In genomic region chr10:95894036-95894855, GRCm38 (mm10) we compare ENCODE assay signal across 7 mouse cellular contexts. TPM values are rescaled to one million over a fixed set of nuclear protein-coding genes. Genes with fewer than 3 reads are reported as not detected.
DNase-seq lines count a peak whose midpoint lies in the region; ATAC-seq and TF ChIP-seq lines count a peak whose summit lies in the region.

No protein-coding gene starts in this region.

- H3K4me2 ChIP-seq in lung, embryonic 14.5 days = peak overlapping the region; percentile 71
- peak overlapping the region; percentile 22 for H3K4me2 ChIP-seq in embryonic facial prominence, embryonic 11.5 days (ENCODE audit: low read depth, low read length)
- peak overlapping the region; percentile 74 for H3K4me2 ChIP-seq in liver, embryonic 11.5 days

- peak overlapping the region; percentile 48 for H3K9ac ChIP-seq in lung, embryonic 14.5 days
- H3K9ac ChIP-seq in embryonic facial prominence, embryonic 11.5 days (replicated peaks; ENCODE audit: low read length) = peak overlapping the region; percentile 30
- no peak overlapping the region for H3K9ac ChIP-seq in liver, embryonic 11.5 days (ENCODE audit: low read depth, low read length)

- WGBS in lung, embryonic 14.5 days = 20% methylated on average over 17 of the region's 17 CpGs
- 36% methylated on average over 17 of the region's 17 CpGs for WGBS in embryonic facial prominence, embryonic 11.5 days
- WGBS in liver, embryonic 11.5 days = 23% methylated on average over 17 of the region's 17 CpGs
- WGBS in small intestine, adult 2 months = 23% methylated on average over 17 of the region's 17 CpGs

- no peaks in the 10 kb centered on the region for H3K9me3 ChIP-seq in lung, embryonic 14.5 days (ENCODE audit: low read depth, low read length)
- H3K9me3 ChIP-seq in embryonic facial prominence, embryonic 11.5 days (replicated peaks; ENCODE audit: control insufficient read depth, low read length) = no peaks in the 10 kb centered on the region
- H3K9me3 ChIP-seq in liver, embryonic 11.5 days (ENCODE audit: control insufficient read depth, low read length) = no peaks in the 10 kb centered on the region

- peak; percentile 39; the same call in 1 of the 2 replicates for ATAC-seq in lung, embryonic 14.5 days (ENCODE audit: insufficient read depth)
- ATAC-seq in embryonic facial prominence, embryonic 11.5 days (replicated peaks; ENCODE audit: insufficient number of reproducible peaks, low FRiP score, low TSS enrichment, low read depth) = no peak
- ATAC-seq in liver, embryonic 11.5 days (replicated peaks; ENCODE audit: low FRiP score) = no peak

- H3K4me1 ChIP-seq in lung, embryonic 14.5 days (ENCODE audit: insufficient read depth) = no peaks in the 10 kb centered on the region
- H3K4me1 ChIP-seq in embryonic facial prominence, embryonic 11.5 days (ENCODE audit: control insufficient read depth, insufficient read depth, low read length) = no peaks in the 10 kb centered on the region
- 0 out of 2 replicates have a peak, but pooled peaks cover 3% of the 10 kb centered on the region for H3K4me1 ChIP-seq in liver, embryonic 11.5 days (replicated peaks; ENCODE audit: control insufficient read depth, insufficient read depth, low read length)
- H3K4me1 ChIP-seq in small intestine, adult 2 months (ENCODE audit: control insufficient read depth, insufficient read depth, insufficient read length, low read length) = peaks cover 3% of the 10 kb centered on the region; the same call in 1 of the 2 replicates

- intact Hi-C loops in heart, postnatal 36 days (cut with DNase I) = loop anchor here (1.0 to 10.0 kb wide), 5 partner anchors 29 to 899 kb away; no protein-coding TSS in a partner anchor

- DNase-seq in lung, embryonic 14.5 days = peak; percentile 25
- DNase-seq in lung, postnatal 4 days = no peak
- peak; percentile 8 for DNase-seq in embryonic facial prominence, embryonic 11.5 days (ENCODE audit: low spot score)
- DNase-seq in heart, postnatal 36 days = peak; percentile 21 to 63
- DNase-seq in liver, embryonic 11.5 days (ENCODE audit: low spot score) = no peak
- DNase-seq in ovary, postnatal 10 days (ENCODE audit: low spot score) = no peak

- H3K27ac ChIP-seq in lung, embryonic 14.5 days (ENCODE audit: low read depth) = no peak overlapping the region
- no peak overlapping the region for H3K27ac ChIP-seq in embryonic facial prominence, embryonic 11.5 days (replicated peaks; ENCODE audit: low read depth, low read length)
- no peak overlapping the region for H3K27ac ChIP-seq in liver, embryonic 11.5 days (ENCODE audit: low read depth, low read length)
- no peak overlapping the region for H3K27ac ChIP-seq in small intestine, adult 2 months (ENCODE audit: insufficient read depth, low read depth, low read length)

- no peaks in the 10 kb centered on the region for H3K36me3 ChIP-seq in lung, embryonic 14.5 days (ENCODE audit: insufficient read depth)
- no peaks in the 10 kb centered on the region for H3K36me3 ChIP-seq in embryonic facial prominence, embryonic 11.5 days (replicated peaks; ENCODE audit: control insufficient read depth, insufficient read depth, low read depth, low read length)
- no peaks in the 10 kb centered on the region for H3K36me3 ChIP-seq in liver, embryonic 11.5 days (ENCODE audit: control insufficient read depth, insufficient read depth, low read length)
- H3K36me3 ChIP-seq in small intestine, adult 2 months (ENCODE audit: control insufficient read depth, insufficient read depth, low read length) = no peaks in the 10 kb centered on the region

- H3K4me3 ChIP-seq in lung, embryonic 14.5 days (ENCODE audit: low read depth, low read length) = peak overlapping the region; percentile 30
- H3K4me3 ChIP-seq in embryonic facial prominence, embryonic 11.5 days (ENCODE audit: low read depth, low read length) = 0 out of 2 replicates have a peak overlapping the region, but pooled peaks have one; percentile 8
- peak overlapping the region; percentile 40 for H3K4me3 ChIP-seq in liver, embryonic 11.5 days (ENCODE audit: low read depth, low read length)
- H3K4me3 ChIP-seq in small intestine, adult 2 months (ENCODE audit: low read depth, low read length) = peak overlapping the region; percentile 49

- TF ChIP-seq CTCF in lung, embryonic 14.5 days (IDR thresholded peaks at IDR 0.05; ENCODE audit: low read depth) = no peak
- no peak for TF ChIP-seq CTCF in small intestine, adult 2 months (IDR thresholded peaks at IDR 0.05; ENCODE audit: extremely low read depth, insufficient read length, insufficient replicate concordance, low read depth, low read length)

- TF ChIP-seq POLR2A in small intestine, adult 2 months (IDR thresholded peaks at IDR 0.05; ENCODE audit: low read depth, low read length) = no peak

- H3K27me3 ChIP-seq in lung, embryonic 14.5 days (ENCODE audit: insufficient read depth, low read length) = no peaks in the 10 kb centered on the region
- H3K27me3 ChIP-seq in embryonic facial prominence, embryonic 11.5 days (ENCODE audit: control insufficient read depth, insufficient read depth, low read length) = no peaks in the 10 kb centered on the region
- no peaks in the 10 kb centered on the region for H3K27me3 ChIP-seq in liver, embryonic 11.5 days (replicated peaks; ENCODE audit: control insufficient read depth, insufficient read depth, low read length)
- no peaks in the 10 kb centered on the region for H3K27me3 ChIP-seq in small intestine, adult 2 months (ENCODE audit: control insufficient read depth, insufficient read depth, low read length)

RNA-seq across cellular contexts. Expression of gene Eea1, which starts 46.2 kb away (rescaled TPM):
- 17.7 and 22.4 TPM in 2 replicates for polyA plus RNA-seq in lung, embryonic 14.5 days (2014; fragmentation: Nextera tagmentation; extraction: Ambion mirVana)
- 11.8 and 12.8 TPM in 2 replicates for polyA plus RNA-seq in embryonic facial prominence, embryonic 11.5 days (2014; fragmentation: Nextera tagmentation; extraction: Ambion mirVana)
- 10 to 100 TPM; 31.4 to 36.0 TPM for total RNA-seq in heart, postnatal 36 days (2021)
- 14.1 and 14.4 TPM in 2 replicates for polyA plus RNA-seq in liver, embryonic 11.5 days (2014; fragmentation: Nextera tagmentation; extraction: Ambion mirVana)
- polyA plus RNA-seq in small intestine, adult 2 months (2012; rRNA removed) = 0.88 and 2.8 TPM in 2 replicates

RNA-seq across cellular contexts. Expression of gene Gm33543, which starts 51.5 kb away (rescaled TPM):
- polyA plus RNA-seq in lung, embryonic 14.5 days (2014; fragmentation: Nextera tagmentation; extraction: Ambion mirVana) = not detected in 2 replicates
- not detected in 2 replicates for polyA plus RNA-seq in embryonic facial prominence, embryonic 11.5 days (2014; fragmentation: Nextera tagmentation; extraction: Ambion mirVana)
- 1 to 10 TPM; 2.0 to 2.7 TPM for total RNA-seq in heart, postnatal 36 days (2021)
- not detected in 2 replicates for polyA plus RNA-seq in liver, embryonic 11.5 days (2014; fragmentation: Nextera tagmentation; extraction: Ambion mirVana)
- polyA plus RNA-seq in small intestine, adult 2 months (2012; rRNA removed) = not detected in 2 replicates

Comparison
In these comparisons a context has a peak if more than half of its experiments do, and no peak if none do; other contexts are left out.
1. DNase-seq: peak in lung, embryonic 14.5 days (single experiment), embryonic facial prominence, embryonic 11.5 days (single experiment) and heart, postnatal 36 days (2 of 2); none in lung, postnatal 4 days (0 of 2), liver, embryonic 11.5 days (single experiment) and ovary, postnatal 10 days (single experiment).
2. H3K4me2 ChIP-seq: peak in every context shown above with its lines; median percentile 74 in liver, embryonic 11.5 days; 71 in lung, embryonic 14.5 days; 22 in embryonic facial prominence, embryonic 11.5 days.
3. Peak in every context shown above with its lines, with median percentiles within 50 percentile points of each other: H3K4me3 ChIP-seq.